Mouse (Mus musculus): Measurements from ENCODE around the gene Gm36864. TPM values are rescaled to one million over a fixed set of nuclear protein-coding genes. Genes with fewer than 3 reads are reported as not detected.

Gene Gm36864
- total and polyA plus RNA-seq, 3 experiments, result 0.16 TPM; not detected in 2

DNA sequence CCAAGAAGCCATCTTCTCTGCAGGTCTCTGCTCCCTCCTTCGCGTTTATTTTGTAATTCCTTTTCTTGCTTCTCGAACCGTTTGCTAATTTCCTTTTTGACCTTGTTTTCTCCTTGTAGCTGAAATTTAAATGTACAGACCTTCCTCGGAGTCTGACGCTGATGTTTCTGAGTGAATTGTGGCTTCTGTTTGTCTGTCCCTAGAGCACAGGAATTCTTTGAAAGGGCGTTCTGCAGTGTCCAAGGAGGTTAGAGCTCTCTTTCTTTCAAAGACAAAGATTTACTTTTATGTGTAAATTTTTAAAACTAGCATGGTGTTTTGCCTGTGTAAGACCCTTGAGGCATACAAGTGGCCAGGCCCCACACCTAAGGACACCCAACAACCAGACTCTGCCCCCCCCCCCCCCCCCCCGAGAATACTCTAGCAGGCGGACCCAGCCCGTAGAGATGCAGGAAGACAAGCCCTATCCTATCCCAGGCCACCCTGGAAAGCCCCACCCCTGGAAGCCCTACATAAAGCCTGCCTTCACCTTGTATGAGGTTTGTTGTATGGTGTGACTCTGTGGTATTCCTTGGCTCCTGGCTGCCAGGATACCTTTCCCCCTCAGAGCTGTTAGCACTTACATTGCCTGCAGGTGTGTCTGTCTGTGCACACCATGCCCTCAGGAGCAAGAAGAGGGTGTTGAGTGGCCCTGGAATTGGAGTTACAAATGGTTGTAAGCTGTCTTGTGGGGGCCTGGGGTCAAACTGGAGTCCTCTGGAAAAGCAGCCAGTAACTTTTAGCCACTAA lies 40.7 kb downstream of the Gm36864 start:
- dilution Hi-C loops (cut with MboI; ENCODE audit: extremely low pct_ligation_motif_present, extremely low pct_unique_long_range_greater_than_20kb, low sequenced_read_pairs), result no loop called here
- no peaks in the 10 kb centered on the region for H3K79me2 ChIP-seq (replicated peaks; ENCODE audit: control insufficient read depth, extremely low read depth, insufficient read depth, poor library complexity, severe bottlenecking)
- H3K36me3 ChIP-seq (replicated peaks in 1 of 2; ENCODE audit: control insufficient read depth in 1 of 2, insufficient read depth in 1 of 2, low read length in 1 of 2), result no peaks in the 10 kb centered on the region
- TF ChIP-seq CTCF (conservative IDR thresholded peaks at IDR 0.05 in 1 of 2, IDR thresholded peaks at IDR 0.05 in 1 of 2; ENCODE audit: low read depth in 2 of 2, low read length in 2 of 2) (no peak), USF1 (IDR thresholded peaks at IDR 0.05; ENCODE audit: low read depth, low read length) (no peak), ZC3H11A (IDR thresholded peaks at IDR 0.05; ENCODE audit: low read depth, low read length) (no peak), IRF4 (IDR thresholded peaks at IDR 0.05; ENCODE audit: low read depth, low read length) (no peak)
- H3K9me3 ChIP-seq (replicated peaks; ENCODE audit: low read length), result peaks cover 6% of the 10 kb centered on the region
- H3K9ac ChIP-seq (ENCODE audit: insufficient read depth, low read depth), result no peak overlapping the region
- H3K27ac ChIP-seq (ENCODE audit: insufficient read depth, low read depth), result no peak overlapping the region
- no peak for DNase-seq (ENCODE audit: extremely low read depth)
- in situ Hi-C loops (cut with MboI; ENCODE audit: low pct_ligation_motif_present, low pct_unique_long_range_greater_than_20kb, low sequenced_read_pairs), result no loop called here
- peaks cover 23% of the 10 kb centered on the region for H3K27me3 ChIP-seq (replicated peaks)
- no peak overlapping the region for H3K4me2 ChIP-seq (ENCODE audit: insufficient read depth, low read depth, poor library complexity, severe bottlenecking)
- no peaks in the 10 kb centered on the region; a peak in 1 of 4 replicates for H3K4me1 ChIP-seq (ENCODE audit: control insufficient read depth in 1 of 2, insufficient read depth in 2 of 2)
- H3K4me3 ChIP-seq (replicated peaks in 1 of 3; ENCODE audit: low read depth in 2 of 3, low read length in 2 of 3, poor library complexity in 1 of 3), result no peak overlapping the region

DNA sequence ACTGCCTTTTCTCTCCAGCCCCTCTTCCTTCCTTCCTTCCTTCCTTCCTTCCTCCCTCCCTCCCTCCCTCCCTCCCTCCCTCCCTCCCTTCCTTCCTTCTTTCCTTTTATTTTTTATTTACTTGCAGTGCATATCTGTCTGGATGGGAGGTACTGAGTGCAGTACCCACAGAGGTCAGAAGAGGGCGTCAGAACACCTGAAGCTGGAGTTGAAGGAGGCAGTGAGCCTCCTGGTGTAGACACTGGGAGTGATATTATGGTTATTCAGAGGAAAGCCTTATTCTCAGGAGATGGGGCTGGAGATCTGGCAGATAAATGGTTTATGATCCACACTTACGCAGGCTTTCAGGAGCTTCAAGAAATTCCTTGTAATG lies 41.3 kb downstream of the Gm36864 start:
- Histone ChIP-seq H3K4me3 (replicated peaks in 1 of 3; ENCODE audit: low read depth in 2 of 3, low read length in 2 of 3, poor library complexity in 1 of 3) (no peak overlapping the region), H3K27ac (ENCODE audit: insufficient read depth, low read depth) (no peak overlapping the region), H3K9me3 (replicated peaks; ENCODE audit: low read length) (peaks cover 6% of the 10 kb centered on the region), H3K79me2 (replicated peaks; ENCODE audit: control insufficient read depth, extremely low read depth, insufficient read depth, poor library complexity, severe bottlenecking) (no peaks in the 10 kb centered on the region), H3K36me3 (replicated peaks in 1 of 2; ENCODE audit: control insufficient read depth in 1 of 2, insufficient read depth in 1 of 2, low read length in 1 of 2) (no peaks in the 10 kb centered on the region), H3K4me1 (ENCODE audit: control insufficient read depth in 1 of 2, insufficient read depth in 2 of 2) (no peaks in the 10 kb centered on the region; a peak in 1 of 4 replicates), H3K27me3 (replicated peaks) (peaks cover 28% of the 10 kb centered on the region), H3K9ac (ENCODE audit: insufficient read depth, low read depth) (no peak overlapping the region), H3K4me2 (ENCODE audit: insufficient read depth, low read depth, poor library complexity, severe bottlenecking) (no peak overlapping the region)
- TF ChIP-seq EP300 (IDR thresholded peaks at IDR 0.05; ENCODE audit: low read length) (no peak), CTCF (conservative IDR thresholded peaks at IDR 0.05 in 1 of 2, IDR thresholded peaks at IDR 0.05 in 1 of 2; ENCODE audit: low read depth in 2 of 2, low read length in 2 of 2) (peak; percentile 54 to 74), RAD21 (IDR thresholded peaks at IDR 0.05; ENCODE audit: low read depth, low read length) (peak; percentile 57), SMC3 (IDR thresholded peaks at IDR 0.05; ENCODE audit: low read depth, low read length) (peak; percentile 69)
- dilution Hi-C loops (cut with MboI; ENCODE audit: extremely low pct_ligation_motif_present, extremely low pct_unique_long_range_greater_than_20kb, low sequenced_read_pairs) (no loop called here), in situ Hi-C loops (cut with MboI; ENCODE audit: low pct_ligation_motif_present, low pct_unique_long_range_greater_than_20kb, low sequenced_read_pairs) (no loop called here)
- DNase-seq (ENCODE audit: extremely low read depth), result peak; percentile 52

DNA sequence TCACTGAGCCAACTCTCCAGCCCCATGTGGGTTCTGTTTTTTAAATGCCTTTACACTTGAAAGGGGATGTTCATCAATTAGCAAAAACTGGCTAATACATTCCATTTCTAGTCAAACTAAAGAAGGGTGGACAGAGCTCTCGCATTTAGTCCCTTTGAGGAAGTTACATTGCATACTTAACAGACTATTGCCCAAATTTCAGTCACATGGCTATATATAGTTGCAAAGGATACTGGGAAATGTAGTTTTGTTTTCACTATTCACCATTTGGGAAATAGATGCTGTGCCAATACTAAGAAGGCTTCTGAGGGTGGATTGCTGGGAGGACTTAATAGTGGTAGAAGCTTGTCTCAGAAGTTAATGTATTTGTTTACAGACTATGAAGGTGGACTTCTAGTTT lies 45.0 kb downstream of the Gm36864 start:
- TF ChIP-seq GABPA (IDR thresholded peaks at IDR 0.05; ENCODE audit: insufficient replicate concordance, low read depth, low read length) (no peak), HCFC1 (IDR thresholded peaks at IDR 0.05; ENCODE audit: low read depth, low read length) (peak; percentile 50)
- H3K27ac ChIP-seq (ENCODE audit: insufficient read depth, low read depth), result no peak overlapping the region
- H3K79me2 ChIP-seq (replicated peaks; ENCODE audit: control insufficient read depth, extremely low read depth, insufficient read depth, poor library complexity, severe bottlenecking), result no peaks in the 10 kb centered on the region
- no peak overlapping the region for H3K4me2 ChIP-seq (ENCODE audit: insufficient read depth, low read depth, poor library complexity, severe bottlenecking)
- peaks cover 6% of the 10 kb centered on the region for H3K9me3 ChIP-seq (replicated peaks; ENCODE audit: low read length)
- dilution Hi-C loops (cut with MboI; ENCODE audit: extremely low pct_ligation_motif_present, extremely low pct_unique_long_range_greater_than_20kb, low sequenced_read_pairs) (no loop called here), in situ Hi-C loops (cut with MboI; ENCODE audit: low pct_ligation_motif_present, low pct_unique_long_range_greater_than_20kb, low sequenced_read_pairs) (no loop called here)
- peaks cover 46% of the 10 kb centered on the region for H3K27me3 ChIP-seq (replicated peaks)
- H3K4me3 ChIP-seq (replicated peaks in 1 of 3; ENCODE audit: low read depth in 2 of 3, low read length in 2 of 3, poor library complexity in 1 of 3), result no peak overlapping the region
- no peak overlapping the region for H3K9ac ChIP-seq (ENCODE audit: insufficient read depth, low read depth)
- DNase-seq (ENCODE audit: extremely low read depth), result no peak
- no peaks in the 10 kb centered on the region for H3K4me1 ChIP-seq (ENCODE audit: control insufficient read depth in 1 of 2, insufficient read depth in 2 of 2)
- H3K36me3 ChIP-seq (replicated peaks in 1 of 2; ENCODE audit: control insufficient read depth in 1 of 2, insufficient read depth in 1 of 2, low read length in 1 of 2), result no peaks in the 10 kb centered on the region
